Mouse (Mus musculus) kidney, postnatal 10 days (tissue): ENCODE measurements around the gene Olfr1385.
"Not testable (repeated sequence)": the region's sequence is repeated elsewhere in the genome, so short reads cannot be mapped to it uniquely, and the experiment has no call there.

ENCODE experiments used
- DNase-seq: peaks from one replicate; pipeline ENCODE4 v3.0.0; 2021; ENCODE audit warnings: mixed read lengths

The Olfr1385 gene

DNA sequence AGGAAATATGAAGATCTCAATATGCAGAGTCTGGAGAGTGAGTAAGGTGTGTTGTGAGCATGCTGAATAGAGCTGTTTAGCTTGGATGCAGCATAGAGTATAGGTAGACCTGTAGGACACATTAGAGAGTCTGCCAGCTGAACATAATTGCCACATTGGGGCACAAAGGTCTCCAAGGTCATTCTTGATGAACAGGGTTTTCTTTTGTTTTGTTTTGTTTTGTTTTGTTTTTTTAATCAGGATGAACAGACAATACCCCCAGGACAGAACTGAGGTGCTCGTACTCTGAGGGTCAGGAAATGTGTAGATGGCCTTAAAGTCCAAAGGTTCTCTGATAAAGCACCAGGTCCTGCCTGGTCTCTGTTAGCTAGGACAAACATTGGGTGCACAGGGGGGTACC is at the start of gene Olfr1385:
Gene Olfr1385, plus strand, starts transcription at position 301 of the 400 bp plus-strand sequence.
- not testable (repeated sequence) for DNase-seq

DNA sequence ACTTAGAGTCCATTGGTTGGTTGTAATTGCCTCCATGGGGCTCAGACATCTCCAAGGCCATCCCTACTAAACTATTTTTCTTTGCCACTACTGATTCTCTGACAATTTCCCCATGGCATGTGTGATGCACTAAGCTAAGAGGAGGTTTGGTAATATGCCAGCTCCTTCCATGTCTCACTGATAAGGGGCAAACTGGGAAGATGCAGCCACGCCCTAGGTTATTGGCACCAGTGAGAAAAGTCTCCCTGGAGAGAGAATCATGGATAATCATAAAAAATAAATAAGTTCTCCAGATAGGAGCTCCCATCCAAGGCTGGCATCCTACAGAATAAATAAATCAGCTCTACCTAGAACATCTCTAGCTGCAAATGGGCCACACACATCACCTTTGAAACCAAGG is 33.8 kb upstream of the Olfr1385 start, which contains the start of gene Olfr1387:
Gene Olfr1387, plus strand, starts transcription at position 301 of the 400 bp plus-strand sequence.
- no peak for DNase-seq

DNA sequence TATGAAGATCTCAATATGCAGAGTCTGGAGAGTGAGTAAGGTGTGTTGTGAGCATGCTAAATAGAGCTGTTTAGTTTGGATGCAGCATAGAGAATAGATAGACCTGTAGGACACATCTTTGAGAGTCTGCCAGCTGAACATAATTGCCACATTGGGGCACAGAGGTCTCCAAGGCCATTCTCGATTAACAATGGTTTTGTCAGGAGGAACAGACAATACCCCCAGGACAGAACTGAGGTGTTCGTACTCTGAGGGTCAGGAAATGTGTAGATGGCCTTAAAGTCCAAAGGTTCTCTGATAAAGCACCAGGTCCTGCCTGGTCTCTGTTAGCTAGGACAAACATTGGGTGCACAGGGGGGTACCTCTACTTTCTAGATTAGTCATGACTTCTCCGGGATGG is 24.1 kb upstream of the Olfr1385 start, which contains the start of gene Olfr1386:
Gene Olfr1386, plus strand, starts transcription at position 301 of the 400 bp plus-strand sequence.
- not testable (repeated sequence) for DNase-seq

DNA sequence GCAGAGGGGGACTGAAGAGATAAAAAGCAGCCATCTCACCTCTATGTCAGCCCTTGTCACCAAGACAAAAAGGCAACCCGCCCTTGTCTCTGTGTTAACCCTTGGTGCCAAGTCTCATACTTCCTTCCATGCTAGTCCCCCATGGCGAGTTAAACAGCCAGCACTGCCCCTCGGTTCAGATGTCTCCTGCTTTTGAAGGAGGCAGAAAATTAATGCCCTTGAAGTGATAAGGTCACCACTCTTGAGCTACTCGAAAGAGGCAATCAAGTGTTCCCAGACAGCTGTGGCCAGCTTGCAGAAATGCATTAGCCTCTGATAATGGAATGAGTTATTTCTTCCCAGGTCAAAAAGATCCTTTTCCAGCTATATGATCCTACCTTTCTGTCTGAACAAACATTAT is 2.9 kb upstream of the Olfr1385 start:
- peak; percentile 6 for DNase-seq

DNA sequence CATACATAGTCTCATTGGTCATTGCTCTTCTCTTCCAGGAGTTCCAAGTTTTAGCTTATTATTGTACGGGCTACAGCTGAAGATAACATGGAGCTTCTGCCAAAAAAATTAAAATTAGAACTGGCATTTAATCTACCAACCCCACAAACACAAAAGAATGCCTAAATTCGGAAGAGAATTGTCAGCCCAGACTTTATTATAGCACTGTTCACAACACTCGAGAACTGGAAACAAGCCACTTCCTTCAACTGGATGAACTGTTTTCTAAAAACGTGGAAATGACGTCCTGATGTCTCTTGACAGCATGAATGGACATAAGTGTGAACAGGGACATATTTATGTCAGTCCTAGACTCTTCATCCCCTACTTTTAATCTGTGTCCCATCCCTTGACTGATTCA is 29.2 kb downstream of the Olfr1385 start:
- DNase-seq: no peak

DNA sequence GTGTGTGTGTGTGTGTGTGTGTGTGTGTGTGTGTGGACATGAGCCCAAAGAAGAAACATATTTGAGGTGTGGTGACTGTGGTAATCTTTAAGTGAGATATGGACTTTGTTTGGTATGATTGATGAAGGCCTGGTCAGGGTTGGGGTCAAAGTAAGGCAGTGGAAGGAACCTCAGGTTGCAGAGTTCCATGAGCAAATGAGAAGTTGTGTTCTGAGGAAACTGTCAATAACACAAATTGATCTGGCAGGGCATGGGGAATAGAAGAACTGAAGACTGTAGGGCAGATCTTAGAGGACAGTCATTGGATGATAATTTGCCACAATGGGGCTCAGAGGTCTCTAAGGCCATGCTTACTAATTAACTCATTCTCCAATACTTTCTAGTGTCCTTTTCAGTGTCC is 30.5 kb downstream of the Olfr1385 start, which contains the start of gene Olfr1383:
Gene Olfr1383, plus strand, starts transcription at position 301 of the 400 bp plus-strand sequence.
- no peak for DNase-seq

DNA sequence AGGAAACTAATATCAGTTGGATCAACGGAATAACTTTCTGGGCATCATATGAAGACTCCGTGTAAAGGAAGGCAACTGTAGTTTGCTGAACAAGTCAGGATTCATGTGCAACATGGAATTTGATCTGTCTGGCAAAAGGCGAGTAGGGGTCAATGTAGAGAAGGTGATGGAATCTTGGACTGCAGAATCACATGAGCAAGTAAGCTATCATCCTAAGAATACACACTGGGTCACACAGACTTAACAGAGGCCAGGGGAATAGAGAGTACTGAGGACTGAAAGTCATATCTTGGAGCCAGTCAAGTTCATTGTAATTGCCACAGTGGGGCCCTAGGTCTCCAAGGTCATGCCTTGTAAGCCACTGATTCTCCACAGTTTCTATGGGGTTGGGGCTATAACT is 39.1 kb downstream of the Olfr1385 start, which contains the start of gene Olfr1382:
Gene Olfr1382, plus strand, starts transcription at position 301 of the 400 bp plus-strand sequence.
- DNase-seq: no peak

DNA sequence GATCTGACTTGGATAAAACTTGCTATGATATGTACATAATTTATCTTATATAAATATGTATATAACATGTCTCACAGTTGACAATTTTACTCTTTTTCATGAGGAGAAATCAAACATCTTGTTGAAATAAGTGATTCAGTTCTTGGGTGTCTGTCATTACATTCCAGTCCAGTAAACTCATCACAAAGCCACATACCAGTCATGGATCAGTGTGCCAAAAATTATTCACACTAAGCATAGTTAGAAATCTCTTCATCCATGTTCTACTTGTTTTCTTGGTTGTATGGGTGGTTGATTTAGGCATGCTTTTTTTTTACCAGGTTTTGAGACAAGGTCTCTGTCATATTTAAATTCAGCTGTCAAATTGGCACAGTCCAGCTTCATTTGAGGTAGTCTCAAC is 43.9 kb downstream of the Olfr1385 start:
- DNase-seq: no peak

DNA sequence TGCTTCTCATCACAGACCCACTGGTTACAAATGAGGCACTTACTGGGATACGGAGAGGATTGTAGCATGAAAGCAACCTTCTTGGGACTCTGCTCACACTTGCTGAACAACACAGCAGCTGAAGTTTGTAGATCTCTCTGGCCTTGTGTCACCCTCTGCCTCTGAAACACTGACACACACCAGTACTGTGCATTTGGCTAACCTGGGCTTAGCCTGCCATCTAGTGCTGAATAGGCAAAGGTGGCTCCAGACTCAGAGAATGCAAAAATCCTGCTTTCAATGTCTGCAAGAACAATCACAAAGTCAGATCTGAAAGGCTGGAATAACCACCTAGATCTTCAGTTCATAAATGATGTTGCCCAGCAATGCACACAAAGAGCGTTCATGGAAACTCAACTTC is 47.8 kb downstream of the Olfr1385 start:
- DNase-seq: not testable (repeated sequence)

DNA sequence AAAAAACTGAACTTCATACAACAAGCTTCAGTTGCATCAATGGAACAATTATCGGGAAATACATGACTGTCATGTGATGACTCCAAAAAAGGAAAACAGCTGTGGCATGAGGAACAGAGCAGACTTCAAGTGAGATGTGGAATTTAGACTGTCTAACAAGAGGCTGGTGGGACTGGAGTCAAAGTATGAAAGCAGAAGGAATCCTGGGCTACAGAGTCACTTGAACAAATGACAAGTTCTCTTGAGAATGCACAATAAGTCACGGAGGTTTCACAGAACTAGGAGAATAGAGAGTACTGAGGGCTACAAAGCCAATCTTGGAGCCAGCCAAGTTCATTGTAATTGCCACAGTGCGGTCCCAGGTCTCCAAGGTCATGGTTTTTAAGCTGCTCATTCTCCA is 54.3 kb downstream of the Olfr1385 start, which contains the start of gene Olfr1381:
Gene Olfr1381, plus strand, starts transcription at position 301 of the 400 bp plus-strand sequence.
- DNase-seq: not testable (repeated sequence)
